ENCODE assay signal across 8 mouse cellular contexts in genomic region chr13:9929978-9930377, GRCm38 (mm10).
DNase-seq lines count a peak whose midpoint lies in the region; ATAC-seq and TF ChIP-seq lines count a peak whose summit lies in the region.

No protein-coding gene starts in this region.

- 66% methylated on average over 2 of the region's 2 CpGs for WGBS in limb, embryonic 14.5 days
- 80% methylated on average over 2 of the region's 2 CpGs for WGBS in limb, embryonic 10.5 days
- 54% methylated on average over 2 of the region's 2 CpGs for WGBS in neural tube, embryonic 15.5 days

- no peak overlapping the region for H3K4me2 ChIP-seq in limb, embryonic 14.5 days (replicated peaks; ENCODE audit: low read depth, low read length, severe bottlenecking)
- no peak overlapping the region for H3K4me2 ChIP-seq in neural tube, embryonic 15.5 days

- no peaks in the 10 kb centered on the region for H3K36me3 ChIP-seq in limb, embryonic 14.5 days (ENCODE audit: control insufficient read depth, insufficient read depth, low read length)
- H3K36me3 ChIP-seq in limb, embryonic 10.5 days = no peaks in the 10 kb centered on the region
- H3K36me3 ChIP-seq in neural tube, embryonic 15.5 days = no peaks in the 10 kb centered on the region

- no peaks in the 10 kb centered on the region for H3K4me1 ChIP-seq in limb, embryonic 14.5 days (ENCODE audit: control insufficient read depth, insufficient read depth, low read length)
- no peaks in the 10 kb centered on the region for H3K4me1 ChIP-seq in limb, embryonic 10.5 days
- H3K4me1 ChIP-seq in neural tube, embryonic 15.5 days = no peaks in the 10 kb centered on the region

- TF ChIP-seq POLR2A in limb, embryonic 14.5 days (IDR thresholded peaks at IDR 0.05; ENCODE audit: borderline replicate concordance, extremely low read depth, insufficient read depth, insufficient read length) = no peak

- intact Hi-C loops in left cerebral cortex, postnatal 14 days (cut with DNase I) = no loop called here

- H3K27me3 ChIP-seq in limb, embryonic 14.5 days (ENCODE audit: control insufficient read depth, insufficient read depth, low read length) = no peaks in the 10 kb centered on the region
- H3K27me3 ChIP-seq in limb, embryonic 10.5 days (ENCODE audit: low read depth, poor library complexity, severe bottlenecking) = no peaks in the 10 kb centered on the region
- H3K27me3 ChIP-seq in neural tube, embryonic 15.5 days (replicated peaks) = no peaks in the 10 kb centered on the region

- H3K9me3 ChIP-seq in limb, embryonic 14.5 days (ENCODE audit: control insufficient read depth, low read length) = no peaks in the 10 kb centered on the region
- no peaks in the 10 kb centered on the region for H3K9me3 ChIP-seq in limb, embryonic 10.5 days (replicated peaks)
- no peaks in the 10 kb centered on the region for H3K9me3 ChIP-seq in neural tube, embryonic 15.5 days (replicated peaks)

- H3K4me3 ChIP-seq in limb, embryonic 14.5 days (replicated peaks; ENCODE audit: low read length) = no peak overlapping the region
- no peak overlapping the region for H3K4me3 ChIP-seq in limb, embryonic 10.5 days
- no peak overlapping the region for H3K4me3 ChIP-seq in neural tube, embryonic 15.5 days (replicated peaks)

- no peak overlapping the region for H3K27ac ChIP-seq in limb, embryonic 14.5 days (replicated peaks; ENCODE audit: low read depth, low read length)
- H3K27ac ChIP-seq in limb, embryonic 10.5 days = no peak overlapping the region
- H3K27ac ChIP-seq in neural tube, embryonic 15.5 days (replicated peaks) = 0 out of 2 replicates have a peak overlapping the region, but pooled peaks have one; percentile 11

- DNase-seq in limb, embryonic 14.5 days (ENCODE audit: low spot score) = peak; percentile 11
- no peak for DNase-seq in limb, embryonic 10.5 days (ENCODE audit: low spot score)
- peak; percentile 3 for DNase-seq in fibroblast of lung, adult 2 months (ENCODE audit: low read depth)
- DNase-seq in left cerebral cortex, postnatal 14 days (ENCODE audit: low spot score in 2 of 2) = peak; percentile 37 to 75
- no peak for DNase-seq in gastrocnemius, postnatal 4 days (ENCODE audit: low spot score in 2 of 2)
- DNase-seq in spleen, postnatal 14 days (ENCODE audit: low spot score in 2 of 2) = no peak
- no peak for DNase-seq in adrenal gland, postnatal 4 days (ENCODE audit: low spot score in 2 of 2)

- no peak overlapping the region for H3K9ac ChIP-seq in limb, embryonic 14.5 days (ENCODE audit: low read depth, low read length, severe bottlenecking)
- no peak overlapping the region for H3K9ac ChIP-seq in neural tube, embryonic 15.5 days (replicated peaks)

- ATAC-seq in limb, embryonic 14.5 days (ENCODE audit: low FRiP score, low read depth) = no peak
- peak; percentile 49 for ATAC-seq in neural tube, embryonic 15.5 days (ENCODE audit: low FRiP score)

Comparison
In these comparisons a context has a peak if more than half of its experiments do, and no peak if none do; other contexts are left out.
1. DNase-seq: peak in limb, embryonic 14.5 days (single experiment), fibroblast of lung, adult 2 months (single experiment) and left cerebral cortex, postnatal 14 days (2 of 2); none in limb, embryonic 10.5 days (single experiment), gastrocnemius, postnatal 4 days (0 of 2), spleen, postnatal 14 days (0 of 2) and adrenal gland, postnatal 4 days (0 of 2).